Mouse (Mus musculus) hindbrain, postnatal 0 days (tissue): ENCODE data around the gene Kctd11. TPM values are rescaled to one million over a fixed set of nuclear protein-coding genes. Genes with fewer than 3 reads are reported as not detected.

ENCODE experiments used
- ATAC-seq: fragments of 200-750 bp; cut with Nextera tagmentation; 2 replicates; pipeline ENCODE4 v1.8.0; 2017; ENCODE audit warnings: mild to moderate bottlenecking, moderate TSS enrichment, moderate library complexity
- DNase-seq: peaks from one replicate; pipeline ENCODE4 v3.0.0-alpha.2; 2015; ENCODE audit warnings: low spot score
- H3K27ac ChIP-seq: fragments of 300-500 bp; sonication (generic); 2 replicates; pipeline ENCODE4 v1.5.1; 2014; ENCODE audit warnings: mild to moderate bottlenecking
- H3K27me3 ChIP-seq: fragments of 300-500 bp; sonication (generic); 2 replicates; pipeline ENCODE4 v1.6.1; 2014; ENCODE audit warnings: low read length, mixed read lengths; ENCODE audit not compliant: insufficient read depth
- H3K36me3 ChIP-seq: fragments of 300-500 bp; sonication (generic); 2 replicates; pipeline ENCODE4 v1.6.1; 2014; ENCODE audit warnings: low read length, mixed read lengths; ENCODE audit not compliant: insufficient read depth
- H3K4me1 ChIP-seq: fragments of 300-500 bp; sonication (generic); 2 replicates; pipeline ENCODE4 v1.6.1; 2014; ENCODE audit warnings: antibody characterized with exemption, low read length, mixed read lengths; ENCODE audit not compliant: insufficient read depth
- H3K4me2 ChIP-seq: fragments of 300-500 bp; sonication (generic); 2 replicates; pipeline ENCODE4 v1.6.1; 2014; ENCODE audit warnings: low read depth, mild to moderate bottlenecking, low read length, moderate library complexity, mixed read lengths
- H3K4me3 ChIP-seq: fragments of 300-500 bp; sonication (generic); 2 replicates; pipeline ENCODE4 v1.5.1; 2014; ENCODE audit warnings: low read length
- H3K9ac ChIP-seq: fragments of 300-500 bp; sonication (generic); replicated peaks from 2 replicates; pipeline ENCODE4 v1.6.1; 2014; ENCODE audit warnings: mild to moderate bottlenecking, low read length, moderate library complexity, mixed read lengths
- H3K9me3 ChIP-seq: fragments of 300-500 bp; sonication (generic); 2 replicates; pipeline ENCODE4 v1.6.1; 2016; ENCODE audit warnings: low read length, mixed read lengths
- CTCF ChIP-seq: IDR thresholded peaks from 2 replicates; pipeline ENCODE4 v1.5.1; 2016; ENCODE audit warnings: antibody characterized with exemption, control low read depth, low read depth
- WGBS: fragments of 180-500 bp; shearing (Covaris S2); extraction: QIAGEN DNeasy Blood & Tissue Kit; methylation state at CpG from one replicate; pipeline ENCODE4 v1.1.7; 2014; 5-methylcytosine and 5-hydroxymethylcytosine counted together
- polyA plus RNA-seq: library from polyadenylated mRNA; unstranded; fragments of >200 nt; fragmentation: Nextera tagmentation; extraction: Ambion mirVana; gene quantifications from 2 replicates; pipeline ENCODE4 v1.2.1, GENCODE M21; 2015
- total RNA-seq: library from RNA; depleted of rRNA; stranded (reverse); fragments of >200 nt; gene quantifications from 2 replicates; pipeline ENCODE4 v1.2.3, GENCODE M21; 2014

Gene Kctd11
- total and polyA plus RNA-seq, 2 experiments from 2014 or later = 1.3 to 2.0 TPM

GRCm38 (mm10) chr11:69901993-69902392 is 20.8 kb upstream of the Kctd11 start:
- H3K4me2 ChIP-seq = peak overlapping the region; percentile 98
- peaks cover 17% of the 10 kb centered on the region for H3K4me1 ChIP-seq
- ATAC-seq (no peak; the same call in 1 of the 2 replicates), DNase-seq (no peak)
- TF ChIP-seq CTCF = no peak
- H3K27me3 ChIP-seq = no peaks in the 10 kb centered on the region
- H3K9me3 ChIP-seq = no peaks in the 10 kb centered on the region
- peak overlapping the region; percentile 72 for H3K9ac ChIP-seq
- peaks cover 30% of the 10 kb centered on the region for H3K36me3 ChIP-seq
- WGBS = under 1% methylated on average over 39 of the region's 39 CpGs
- H3K27ac ChIP-seq = peak overlapping the region; percentile 91
- peak overlapping the region; percentile 63 for H3K4me3 ChIP-seq

DNA sequence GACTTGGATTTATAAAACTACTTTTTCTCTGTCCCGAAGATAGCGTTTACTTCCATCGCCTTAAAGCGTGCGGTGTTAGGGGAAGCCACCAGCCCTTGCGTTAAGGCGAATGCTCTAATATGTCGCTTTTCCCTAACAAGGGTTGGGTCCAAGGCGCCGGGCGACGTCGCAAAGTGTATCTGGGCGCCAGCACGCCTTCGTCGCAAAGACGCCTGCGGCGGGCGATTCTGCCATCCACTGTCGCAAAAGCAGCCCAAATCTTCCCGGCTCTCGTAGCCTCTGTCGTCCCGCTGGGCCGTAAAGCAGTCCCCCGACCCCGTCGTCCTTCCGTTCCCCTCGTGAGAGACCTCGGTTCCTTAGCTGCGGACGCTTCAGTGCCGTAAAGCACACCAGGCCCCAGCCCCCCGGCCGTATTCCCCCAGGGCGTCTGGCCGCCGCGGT is 20.2 kb upstream of the Kctd11 start:
- ATAC-seq = peak; percentile 88
- H3K9me3 ChIP-seq = no peaks in the 10 kb centered on the region
- peak overlapping the region; percentile 63 for H3K4me3 ChIP-seq
- peak overlapping the region; percentile 91 for H3K27ac ChIP-seq
- DNase-seq = peak; percentile 99
- peaks cover 25% of the 10 kb centered on the region for H3K36me3 ChIP-seq
- no peak for TF ChIP-seq CTCF
- H3K4me2 ChIP-seq = peak overlapping the region; percentile 98
- no peaks in the 10 kb centered on the region for H3K27me3 ChIP-seq
- under 1% methylated on average over 42 of the region's 42 CpGs for WGBS
- H3K9ac ChIP-seq = peak overlapping the region; percentile 72
- H3K4me1 ChIP-seq = peaks cover 17% of the 10 kb centered on the region

GRCm38 (mm10) chr11:69900471-69901405 is 19.5 kb upstream of the Kctd11 start, which contains the start of the genes 2810408A11Rik and Neurl4:
2810408A11Rik (minus strand) TSS chr11:69900987.
Neurl4 (plus strand) TSS chr11:69901072.
- ATAC-seq = peak; percentile 92
- Histone ChIP-seq H3K36me3 (peaks cover 18% of the 10 kb centered on the region), H3K9ac (peak within 1 kb of the TSS; percentile 72), H3K4me1 (peaks cover 17% of the 10 kb centered on the region), H3K27me3 (no peaks in the 10 kb centered on the region), H3K4me3 (peak within 1 kb of the TSS; percentile 63), H3K27ac (peak within 1 kb of the TSS; percentile 91), H3K9me3 (no peaks in the 10 kb centered on the region), H3K4me2 (peak within 1 kb of the TSS; percentile 98)
- no peak for TF ChIP-seq CTCF
- peak; percentile 95 for DNase-seq
- under 1% methylated on average over 38 of the region's 38 CpGs for WGBS

DNA sequence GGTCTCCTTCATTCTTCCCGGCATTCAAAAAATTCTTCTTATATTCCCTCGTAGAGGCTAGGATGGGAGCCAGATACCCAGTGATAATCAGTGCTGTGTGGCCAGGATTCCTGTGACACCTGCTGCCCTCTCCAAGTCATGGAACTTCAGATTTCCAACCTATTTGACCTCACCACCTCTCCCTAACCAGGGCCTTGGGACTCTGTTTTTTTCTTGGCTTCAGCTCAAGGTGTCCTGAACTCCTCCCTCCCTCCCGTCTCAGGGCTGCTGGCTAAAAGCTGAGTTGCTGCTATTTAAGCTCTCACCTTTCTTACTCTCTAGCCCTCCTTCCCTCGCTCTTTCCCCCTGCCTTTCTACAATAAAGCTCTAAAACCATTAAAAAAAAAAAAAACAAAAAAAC is 18.7 kb upstream of the Kctd11 start:
- ATAC-seq = no peak
- Histone ChIP-seq H3K4me2 (peak overlapping the region; percentile 98), H3K27ac (0 out of 2 replicates have a peak overlapping the region, but pooled peaks have one; percentile 15), H3K9me3 (no peaks in the 10 kb centered on the region), H3K4me1 (peaks cover 17% of the 10 kb centered on the region), H3K36me3 (peaks cover 11% of the 10 kb centered on the region), H3K4me3 (peak overlapping the region; percentile 63), H3K27me3 (no peaks in the 10 kb centered on the region), H3K9ac (peak overlapping the region; percentile 72; the same call in 1 of the 2 replicates)
- 26% methylated on average over 4 of the region's 4 CpGs for WGBS
- DNase-seq = peak; percentile 24
- no peak for TF ChIP-seq CTCF

DNA sequence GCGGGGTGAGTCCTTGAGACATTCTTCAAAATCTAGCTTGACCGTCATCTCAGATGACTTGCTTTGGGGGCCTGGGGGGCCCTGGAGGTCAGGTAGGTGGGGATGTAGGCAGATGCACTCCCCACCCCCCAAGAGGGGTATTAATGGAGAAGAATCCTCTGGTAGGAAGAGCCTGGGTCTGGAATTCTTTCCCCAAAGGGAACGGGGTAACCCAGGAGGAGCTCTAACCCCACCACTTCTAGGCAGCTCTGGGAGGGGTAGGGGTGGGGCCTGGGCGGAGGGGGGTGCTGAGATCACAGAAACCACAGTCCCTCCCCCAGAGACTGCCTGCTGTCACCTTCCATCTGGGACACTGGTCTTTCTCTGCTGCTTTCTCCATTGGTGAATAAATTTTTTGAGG is 14.1 kb upstream of the Kctd11 start, which contains the start of gene Acap1:
Gene Acap1 (minus strand): TSS at position 249 of the 400 bp plus-strand sequence.
- ATAC-seq = no peak

DNA sequence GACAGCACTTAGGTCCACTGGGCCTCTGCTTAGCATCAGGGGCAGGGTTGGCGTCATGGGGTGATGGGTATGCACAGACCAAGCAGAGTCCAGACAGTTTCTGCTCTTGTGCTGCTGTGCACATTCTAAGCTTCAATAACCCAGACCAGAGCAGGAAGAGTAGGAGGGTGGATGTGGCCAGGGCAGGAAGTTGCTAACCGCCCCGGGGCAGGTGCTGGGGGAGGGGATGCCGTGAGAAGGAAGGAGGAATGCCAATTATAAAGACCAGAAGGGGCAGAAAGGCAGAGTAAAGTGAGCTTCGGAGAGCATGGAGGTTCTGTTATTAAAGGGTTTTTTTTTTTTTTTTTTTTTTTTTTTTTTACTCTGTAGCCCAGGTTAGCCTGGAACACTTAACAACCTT is 13.5 kb upstream of the Kctd11 start:
- 90% methylated on average over 5 of the region's 5 CpGs for WGBS
- Histone ChIP-seq H3K27me3 (no peaks in the 10 kb centered on the region), H3K36me3 (no peaks in the 10 kb centered on the region), H3K27ac (no peak overlapping the region), H3K4me2 (no peak overlapping the region), H3K4me1 (peaks cover 9% of the 10 kb centered on the region), H3K4me3 (no peak overlapping the region), H3K9ac (no peak overlapping the region), H3K9me3 (no peaks in the 10 kb centered on the region)
- ATAC-seq = no peak
- TF ChIP-seq CTCF = no peak
- no peak for DNase-seq

More for the DNA sequence above, 14.1 kb upstream of the Kctd11 start, which contains the start of gene Acap1:
- Histone ChIP-seq H3K27ac (no peak within 1 kb of the TSS), H3K4me1 (peaks cover 11% of the 10 kb centered on the region), H3K36me3 (no peaks in the 10 kb centered on the region), H3K4me2 (no peak within 1 kb of the TSS), H3K4me3 (no peak within 1 kb of the TSS), H3K9me3 (no peaks in the 10 kb centered on the region), H3K27me3 (no peaks in the 10 kb centered on the region), H3K9ac (no peak within 1 kb of the TSS)
- 75% methylated on average over 4 of the region's 4 CpGs for WGBS
- DNase-seq = no peak
- no peak for TF ChIP-seq CTCF
